Mouse (Mus musculus) kidney, postnatal 25 days (tissue): ENCODE results near the gene Ppm1b.

ENCODE experiments used
- DNase-seq, 2 experiments: peaks; one replicate each; pipeline ENCODE4 v3.0.0; 2021; ENCODE audit warnings: mixed read lengths in 2 of 2

Gene Ppm1b

GRCm38 (mm10) chr17:85026436-85026835 is 69.9 kb downstream of the Ppm1b start:
- no peak for DNase-seq

- peak in 1 of 2 experiments; percentile 70 for DNase-seq
These were observed 70.7 kb downstream of the Ppm1b start for GRCm38 (mm10) chr17:85027247-85027646.

GRCm38 (mm10) chr17:85028093-85028739 is 71.7 kb downstream of the Ppm1b start, which contains the start of gene Slc3a1:
Slc3a1 (plus strand) TSS chr17:85028376.
- DNase-seq = peak; percentile 55 to 57

GRCm38 (mm10) chr17:85028797-85029196 is 72.3 kb downstream of the Ppm1b start:
- peak in 1 of 2 experiments; percentile 50 for DNase-seq

GRCm38 (mm10) chr17:85030651-85031050 is 74.1 kb downstream of the Ppm1b start:
- peak in 1 of 2 experiments; percentile 47 for DNase-seq

- no peak for DNase-seq
These were observed 76.5 kb downstream of the Ppm1b start for GRCm38 (mm10) chr17:85033087-85033486.

- peak in 1 of 2 experiments; percentile 57 for DNase-seq
These were observed 77.5 kb downstream of the Ppm1b start for GRCm38 (mm10) chr17:85034068-85034467.

- DNase-seq = no peak
These were observed 81.3 kb downstream of the Ppm1b start for GRCm38 (mm10) chr17:85037855-85038254.

GRCm38 (mm10) chr17:85038311-85038710 is 81.8 kb downstream of the Ppm1b start:
- no peak for DNase-seq

GRCm38 (mm10) chr17:85038761-85039160 is 82.2 kb downstream of the Ppm1b start:
- DNase-seq = no peak

- DNase-seq = peak; percentile 75 to 88
These were observed 84.4 kb downstream of the Ppm1b start for GRCm38 (mm10) chr17:85040913-85041312.

- DNase-seq = peak; percentile 75 to 92
These were observed 85.9 kb downstream of the Ppm1b start for GRCm38 (mm10) chr17:85042419-85042818.

- peak; percentile 52 to 78 for DNase-seq
These were observed 86.9 kb downstream of the Ppm1b start for GRCm38 (mm10) chr17:85043404-85043816.

- peak; percentile 79 to 87 for DNase-seq
These were observed 87.9 kb downstream of the Ppm1b start for GRCm38 (mm10) chr17:85044466-85044865.

- peak in 1 of 2 experiments; percentile 53 for DNase-seq
These were observed 88.6 kb downstream of the Ppm1b start for GRCm38 (mm10) chr17:85045160-85045559.

- DNase-seq = peak in 1 of 2 experiments; percentile 68
These were observed 91.8 kb downstream of the Ppm1b start for GRCm38 (mm10) chr17:85048379-85048778.

GRCm38 (mm10) chr17:85058276-85058675 is 101.7 kb downstream of the Ppm1b start:
- DNase-seq = peak in 1 of 2 experiments; percentile 29

- DNase-seq = peak in 1 of 2 experiments; percentile 9
These were observed 102.6 kb downstream of the Ppm1b start for GRCm38 (mm10) chr17:85059136-85059535.

- DNase-seq = no peak
These were observed 107.0 kb downstream of the Ppm1b start for GRCm38 (mm10) chr17:85063560-85063959.

- DNase-seq = no peak
These were observed 110.8 kb downstream of the Ppm1b start for GRCm38 (mm10) chr17:85067331-85067730.

GRCm38 (mm10) chr17:85070658-85071057 is 114.1 kb downstream of the Ppm1b start:
- DNase-seq = no peak

- DNase-seq = no peak
These were observed 114.7 kb downstream of the Ppm1b start for GRCm38 (mm10) chr17:85071088-85071775.

GRCm38 (mm10) chr17:85072383-85072782 is 115.8 kb downstream of the Ppm1b start:
- DNase-seq = no peak

- no peak for DNase-seq
These were observed 116.7 kb downstream of the Ppm1b start for GRCm38 (mm10) chr17:85073214-85073613.
